Mouse (Mus musculus) stomach, postnatal 0 days (tissue): ENCODE measurements at regions not wholly inside any gene's neighbourhood (a gene's known extent, or its start where the extent isn't known, plus 50 kb on each side); places are given as distances from the start of the nearest gene placed in this dataset.

Source experiments
- ATAC-seq: fragments of 200-750 bp; cut with Nextera tagmentation; 2 replicates; pipeline ENCODE4 v1.8.0; 2017; ENCODE audit not compliant: low FRiP score, low TSS enrichment
- DNase-seq: peaks from one replicate; pipeline ENCODE4 v3.0.0-alpha.2; 2016; ENCODE audit warnings: low spot score
- H3K27ac ChIP-seq: fragments of 300-500 bp; sonication (generic); replicated peaks from 2 replicates; pipeline ENCODE4 v1.5.1; 2014; ENCODE audit warnings: mild to moderate bottlenecking, control low read depth
- H3K27me3 ChIP-seq: fragments of 300-500 bp; sonication (generic); 2 replicates; pipeline ENCODE4 v1.6.1; 2014; ENCODE audit warnings: low read length; ENCODE audit not compliant: control insufficient read depth, insufficient read depth
- H3K36me3 ChIP-seq: fragments of 300-500 bp; sonication (generic); 2 replicates; pipeline ENCODE4 v1.6.1; 2014; ENCODE audit warnings: low read length, mixed read lengths; ENCODE audit not compliant: control insufficient read depth, insufficient read depth
- H3K4me1 ChIP-seq: fragments of 300-500 bp; sonication (generic); replicated peaks from 2 replicates; pipeline ENCODE4 v1.6.1; 2014; ENCODE audit warnings: antibody characterized with exemption; ENCODE audit not compliant: control insufficient read depth, insufficient read depth
- H3K4me2 ChIP-seq: fragments of 300-500 bp; sonication (generic); replicated peaks from 2 replicates; pipeline ENCODE4 v1.6.1; 2014; ENCODE audit warnings: low read depth, mild to moderate bottlenecking, control low read depth, moderate library complexity
- H3K4me3 ChIP-seq: fragments of 300-500 bp; sonication (generic); 2 replicates; pipeline ENCODE4 v1.5.1; 2014; ENCODE audit warnings: low read depth, low read length, control low read depth
- H3K9ac ChIP-seq: fragments of 300-500 bp; sonication (generic); 2 replicates; pipeline ENCODE4 v1.6.1; 2014; ENCODE audit warnings: mild to moderate bottlenecking, low read length, control low read depth, mixed read lengths
- H3K9me3 ChIP-seq: fragments of 300-500 bp; sonication (generic); 2 replicates; pipeline ENCODE4 v1.6.1; 2016; ENCODE audit warnings: low read length; ENCODE audit not compliant: control insufficient read depth
- CTCF ChIP-seq: IDR thresholded peaks from 2 replicates; pipeline ENCODE4 v1.5.1; 2016; ENCODE audit warnings: antibody characterized with exemption, low read depth, mild to moderate bottlenecking, moderate library complexity
- EP300 ChIP-seq: optimal IDR thresholded peaks from 2 replicates; pipeline ENCODE3; 2016; ENCODE audit warnings: antibody characterized with exemption
- WGBS: fragments of 180-500 bp; shearing (Covaris S2); extraction: QIAGEN DNeasy Blood & Tissue Kit; methylation state at CpG from one replicate; pipeline ENCODE4 v1.1.7; 2014; 5-methylcytosine and 5-hydroxymethylcytosine counted together

GRCm38 (mm10) chr2:27812946-27813345, 73.3 kb upstream of the Col5a1 start:
- H3K27ac ChIP-seq, result peak overlapping the region; percentile 63; the same call in 1 of the 2 replicates
- no peak overlapping the region for H3K9ac ChIP-seq
- no peaks in the 10 kb centered on the region for H3K4me1 ChIP-seq
- 31% methylated on average over 3 of the region's 3 CpGs for WGBS
- H3K9me3 ChIP-seq, result no peaks in the 10 kb centered on the region
- ATAC-seq, result no peak
- no peak overlapping the region for H3K4me2 ChIP-seq
- TF ChIP-seq EP300 (no peak), CTCF (no peak)
- no peaks in the 10 kb centered on the region for H3K36me3 ChIP-seq
- H3K27me3 ChIP-seq, result no peaks in the 10 kb centered on the region
- H3K4me3 ChIP-seq, result no peak overlapping the region
- DNase-seq, result no peak

DNA sequence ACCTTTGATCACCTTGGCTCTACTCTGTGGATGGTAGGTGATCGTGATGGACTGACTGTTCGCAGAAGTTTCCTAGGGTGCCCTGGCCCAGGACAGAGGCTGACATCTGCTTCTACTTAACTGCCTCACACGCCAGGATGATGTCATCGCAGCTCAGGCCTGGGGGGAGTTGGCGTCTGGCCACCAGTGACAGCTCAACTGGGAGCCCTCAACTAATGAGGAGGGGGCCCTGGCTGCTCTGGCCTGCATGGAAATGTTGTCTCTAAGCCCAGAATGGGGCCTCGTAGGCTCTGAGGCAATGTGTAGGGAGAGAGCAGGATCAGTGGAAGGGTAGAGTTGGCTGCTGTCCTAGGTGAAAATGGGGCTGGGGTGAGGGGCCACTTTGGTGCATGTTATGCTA, 72.9 kb upstream of the Col5a1 start:
- peak; percentile 76 for ATAC-seq
- Histone ChIP-seq H3K27ac (peak overlapping the region; percentile 63; the same call in 1 of the 2 replicates), H3K4me2 (no peak overlapping the region)

DNA sequence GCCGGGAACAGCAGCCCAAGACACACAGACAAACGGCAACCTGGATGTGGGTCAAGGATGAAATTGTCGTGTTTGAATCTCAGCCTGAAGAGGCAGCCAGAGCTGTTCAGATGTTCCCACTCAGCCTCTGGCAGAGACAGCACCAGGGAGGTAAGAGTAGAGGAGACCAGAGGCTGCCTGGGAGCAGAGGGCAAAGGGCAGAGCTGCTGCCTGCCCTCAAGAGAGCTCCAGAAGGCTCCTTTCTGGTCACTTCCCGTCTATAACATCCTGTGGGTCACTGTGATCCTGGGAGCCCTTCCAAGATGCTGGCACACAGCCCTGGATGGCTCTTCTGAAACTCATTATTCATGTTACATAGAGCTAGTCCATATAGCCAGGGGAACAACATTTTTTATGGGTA, 67.6 kb upstream of the Col5a1 start:
- Histone ChIP-seq H3K36me3 (no peaks in the 10 kb centered on the region), H3K27me3 (no peaks in the 10 kb centered on the region), H3K9ac (no peak overlapping the region), H3K4me3 (no peak overlapping the region), H3K4me2 (no peak overlapping the region), H3K27ac (peak overlapping the region; percentile 65), H3K9me3 (no peaks in the 10 kb centered on the region), H3K4me1 (no peaks in the 10 kb centered on the region)
- ATAC-seq, result peak; percentile 34; the same call in 1 of the 2 replicates
- WGBS, result 28% methylated on average over 4 of the region's 4 CpGs
- TF ChIP-seq EP300 (no peak), CTCF (no peak)
- no peak for DNase-seq

More for the DNA sequence above, 72.9 kb upstream of the Col5a1 start:
- Histone ChIP-seq H3K36me3 (no peaks in the 10 kb centered on the region), H3K4me3 (no peak overlapping the region), H3K9me3 (no peaks in the 10 kb centered on the region), H3K27me3 (no peaks in the 10 kb centered on the region), H3K9ac (no peak overlapping the region), H3K4me1 (no peaks in the 10 kb centered on the region)
- WGBS, result 37% methylated on average over 6 of the region's 6 CpGs
- DNase-seq, result peak; percentile 48
- TF ChIP-seq EP300, result no peak
- no peak for TF ChIP-seq CTCF

DNA sequence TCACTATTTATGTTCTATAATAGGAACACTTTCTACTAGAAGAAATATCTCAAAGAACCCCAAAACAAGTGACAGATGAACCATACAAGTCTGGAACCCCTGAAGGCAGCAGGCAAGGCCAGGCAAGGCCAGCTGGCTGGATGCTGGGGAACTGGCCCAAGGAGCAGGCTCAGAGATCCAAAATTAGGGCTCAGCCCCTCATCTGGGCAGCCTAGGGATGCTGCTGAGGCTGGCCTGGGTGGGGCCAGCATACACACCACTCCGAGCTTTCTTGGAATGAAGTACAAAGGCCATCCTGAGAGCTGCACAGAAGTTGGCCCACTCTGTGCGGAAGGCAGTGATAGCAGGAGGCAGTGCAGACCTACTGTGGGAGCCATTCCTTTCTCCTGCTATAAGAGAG, 59.4 kb upstream of the Col5a1 start:
- Histone ChIP-seq H3K4me2 (no peak overlapping the region), H3K36me3 (no peaks in the 10 kb centered on the region), H3K27me3 (no peaks in the 10 kb centered on the region), H3K4me1 (no peaks in the 10 kb centered on the region), H3K9me3 (no peaks in the 10 kb centered on the region), H3K27ac (no peak overlapping the region), H3K9ac (0 out of 2 replicates have a peak overlapping the region, but pooled peaks have one; percentile 18), H3K4me3 (no peak overlapping the region)
- TF ChIP-seq CTCF, result no peak
- no peak for TF ChIP-seq EP300
- DNase-seq, result no peak
- ATAC-seq, result no peak
- 63% methylated on average over 2 of the region's 2 CpGs for WGBS

DNA sequence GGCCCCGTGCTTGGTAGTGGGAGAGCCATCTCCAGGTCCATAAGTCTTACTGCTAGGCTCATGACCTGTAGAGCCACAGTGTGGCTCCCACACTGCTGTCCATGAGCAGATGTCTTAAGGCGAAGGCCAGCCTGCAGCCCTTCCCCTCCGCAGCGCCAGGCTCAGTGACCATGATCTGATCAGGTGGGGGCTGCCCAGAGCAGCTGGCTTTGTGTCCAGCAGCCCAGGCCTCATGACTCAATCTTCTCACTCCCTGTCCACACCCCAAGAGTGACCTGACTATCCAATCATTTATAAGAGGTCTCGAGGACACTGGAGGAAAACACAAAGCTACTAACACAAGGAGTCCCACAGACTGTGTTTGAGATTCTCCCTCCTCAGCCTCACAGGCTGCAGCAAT, 58.6 kb upstream of the Col5a1 start:
- H3K27ac ChIP-seq, result no peak overlapping the region; the same call in 1 of the 2 replicates
- WGBS, result 82% methylated on average over 5 of the region's 5 CpGs
- no peak for TF ChIP-seq EP300
- TF ChIP-seq CTCF, result no peak

DNA sequence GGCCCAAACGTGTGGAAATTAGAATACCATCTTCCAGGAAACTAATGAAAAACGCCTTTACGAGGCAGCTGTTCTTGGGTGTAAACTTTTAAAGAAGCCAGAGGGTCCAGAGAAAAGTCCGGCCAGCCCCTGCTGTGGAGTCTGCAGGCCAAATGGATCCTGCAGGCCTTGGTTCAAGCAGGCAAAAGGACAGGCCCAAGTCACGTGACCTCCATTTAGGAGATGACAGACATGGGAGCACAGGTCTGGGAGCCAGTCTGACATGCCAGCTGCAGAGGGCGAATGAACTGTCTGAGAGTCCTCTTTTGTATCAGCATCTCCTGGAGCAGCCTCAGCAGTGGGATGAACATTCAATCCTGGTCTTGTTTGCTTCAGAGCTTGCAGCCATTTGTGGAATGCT, 58.0 kb upstream of the Col5a1 start:
- peak overlapping the region; percentile 56 for H3K27ac ChIP-seq
- no peaks in the 10 kb centered on the region for H3K4me1 ChIP-seq
- H3K9me3 ChIP-seq, result no peaks in the 10 kb centered on the region
- no peak overlapping the region for H3K9ac ChIP-seq
- DNase-seq (no peak), ATAC-seq (no peak)
- 68% methylated on average over 6 of the region's 6 CpGs for WGBS
- no peak overlapping the region for H3K4me2 ChIP-seq
- no peak overlapping the region for H3K4me3 ChIP-seq
- TF ChIP-seq CTCF (no peak), EP300 (no peak)
- H3K36me3 ChIP-seq, result no peaks in the 10 kb centered on the region
- no peaks in the 10 kb centered on the region for H3K27me3 ChIP-seq

More for the DNA sequence above, 58.6 kb upstream of the Col5a1 start:
- Histone ChIP-seq H3K4me1 (no peaks in the 10 kb centered on the region), H3K9me3 (no peaks in the 10 kb centered on the region), H3K27me3 (no peaks in the 10 kb centered on the region), H3K9ac (no peak overlapping the region), H3K4me3 (no peak overlapping the region), H3K36me3 (no peaks in the 10 kb centered on the region), H3K4me2 (no peak overlapping the region)
- ATAC-seq, result no peak
- DNase-seq, result no peak
